Mouse (Mus musculus): ENCODE data around the gene Cd163l1. TPM values are rescaled to one million over a fixed set of nuclear protein-coding genes. Genes with fewer than 3 reads are reported as not detected.

Gene Cd163l1
- not detected for polyA plus RNA-seq (2014; fragmentation: Illumina TruSeq; extraction: RNeasy Lipid Tissue Mini Kit (QIAGEN cat#74804); ENCODE audit: low read depth, low replicate concordance)

DNA sequence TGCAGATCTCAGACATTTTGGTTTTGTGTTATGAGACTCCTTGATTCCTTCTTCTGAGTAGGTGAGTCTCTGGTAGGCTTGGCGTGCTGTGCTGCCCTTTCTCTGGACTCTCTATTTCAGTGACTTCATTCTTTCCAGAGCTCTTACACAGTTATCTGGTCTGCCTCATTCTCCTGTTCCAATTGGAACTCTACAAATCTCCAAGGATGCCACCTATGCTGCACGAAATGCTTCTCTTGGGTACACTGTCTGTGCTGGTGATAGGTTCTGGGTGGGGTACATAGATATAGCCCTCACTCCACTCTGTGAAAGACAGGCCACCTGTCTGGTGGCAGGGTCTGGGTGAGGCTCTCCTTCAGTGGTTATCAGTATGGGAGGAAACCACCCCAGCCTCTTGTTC, at the start of gene Cd163l1:
TSS of gene Cd163l1 (plus strand) at position 301 of the 400 bp plus-strand sequence.

DNA sequence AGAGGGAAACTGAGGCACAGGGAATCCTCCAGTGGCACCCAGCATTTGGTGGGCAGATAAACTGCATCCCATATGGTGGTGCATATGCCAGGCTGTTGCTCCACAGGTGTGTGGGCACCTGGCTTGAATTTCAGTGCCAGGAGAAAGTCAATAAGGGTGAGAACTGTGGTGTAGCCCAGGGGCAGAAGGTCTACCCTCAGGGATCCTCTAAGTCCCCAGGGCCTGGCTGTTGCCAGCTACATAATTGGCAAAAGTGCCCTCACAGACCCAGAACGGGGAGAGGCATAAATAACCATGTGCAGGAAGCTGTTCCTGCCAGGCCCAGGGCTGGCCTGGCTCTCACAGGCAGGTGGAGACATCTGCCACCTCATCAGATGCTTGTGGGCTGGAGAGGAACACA, 45.1 kb upstream of the Cd163l1 start, which contains the start of gene Olfr523:
TSS of gene Olfr523 (plus strand) at position 282 of the 400 bp plus-strand sequence.

DNA sequence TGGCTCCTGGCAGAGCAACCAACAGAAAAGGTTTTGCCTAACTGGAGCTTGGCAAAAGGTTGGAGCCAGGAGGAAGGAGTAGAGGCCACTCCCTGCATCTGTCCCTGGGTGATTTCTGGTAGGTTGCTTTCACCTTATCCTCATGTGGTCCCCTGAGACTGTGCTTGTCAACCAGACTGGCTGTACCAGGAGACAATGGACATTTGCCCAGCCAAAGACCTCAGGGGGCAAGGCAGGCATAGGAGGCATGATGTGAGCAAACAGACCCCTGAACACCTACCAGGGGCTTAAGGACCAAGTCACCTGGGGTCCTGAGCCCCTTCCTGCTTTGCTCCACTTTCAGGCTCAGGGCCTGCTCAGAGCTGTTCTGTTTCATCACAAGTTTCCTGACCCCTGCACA, 12.2 kb upstream of the Cd163l1 start, which contains the start of gene Olfr524:
TSS of gene Olfr524 (minus strand) at position 101 of the 400 bp plus-strand sequence.

GRCm38 (mm10) chr7:140247216-140247615, 29.1 kb downstream of the Cd163l1 start, which contains the start of gene 5830411N06Rik:
TSS of gene 5830411N06Rik (plus strand) at chr7:140247284.

Other genes with a start within 250 kb of the Cd163l1 start
- not detected for gene 6430531B16Rik, start 239.5 kb upstream of the Cd163l1 start, polyA plus RNA-seq (2014; fragmentation: Illumina TruSeq; extraction: RNeasy Lipid Tissue Mini Kit (QIAGEN cat#74804); ENCODE audit: low read depth, low replicate concordance)
- 0.23 TPM for gene Adam8, start 225.7 kb upstream of the Cd163l1 start, polyA plus RNA-seq (2014; fragmentation: Illumina TruSeq; extraction: RNeasy Lipid Tissue Mini Kit (QIAGEN cat#74804); ENCODE audit: low read depth, low replicate concordance)
- 10.6 TPM for gene Zfp511, start 181.9 kb upstream of the Cd163l1 start, polyA plus RNA-seq (2014; fragmentation: Illumina TruSeq; extraction: RNeasy Lipid Tissue Mini Kit (QIAGEN cat#74804); ENCODE audit: low read depth, low replicate concordance)
- 25.7 TPM for gene Tubgcp2, start 181.6 kb upstream of the Cd163l1 start, polyA plus RNA-seq (2014; fragmentation: Illumina TruSeq; extraction: RNeasy Lipid Tissue Mini Kit (QIAGEN cat#74804); ENCODE audit: low read depth, low replicate concordance)
- gene Msx3, start 169.2 kb upstream of the Cd163l1 start, polyA plus RNA-seq (2014; fragmentation: Illumina TruSeq; extraction: RNeasy Lipid Tissue Mini Kit (QIAGEN cat#74804); ENCODE audit: low read depth, low replicate concordance): not detected
- not detected for gene Caly, start 135.7 kb upstream of the Cd163l1 start, polyA plus RNA-seq (2014; fragmentation: Illumina TruSeq; extraction: RNeasy Lipid Tissue Mini Kit (QIAGEN cat#74804); ENCODE audit: low read depth, low replicate concordance)
- not detected for gene Prap1, start 124.9 kb upstream of the Cd163l1 start, polyA plus RNA-seq (2014; fragmentation: Illumina TruSeq; extraction: RNeasy Lipid Tissue Mini Kit (QIAGEN cat#74804); ENCODE audit: low read depth, low replicate concordance)
- gene Fuom, start 115.8 kb upstream of the Cd163l1 start, polyA plus RNA-seq (2014; fragmentation: Illumina TruSeq; extraction: RNeasy Lipid Tissue Mini Kit (QIAGEN cat#74804); ENCODE audit: low read depth, low replicate concordance): 21.3 TPM
- gene Paox, start 102.5 kb upstream of the Cd163l1 start, polyA plus RNA-seq (2014; fragmentation: Illumina TruSeq; extraction: RNeasy Lipid Tissue Mini Kit (QIAGEN cat#74804); ENCODE audit: low read depth, low replicate concordance): 10.3 TPM
- gene Echs1, start 101.8 kb upstream of the Cd163l1 start, polyA plus RNA-seq (2014; fragmentation: Illumina TruSeq; extraction: RNeasy Lipid Tissue Mini Kit (QIAGEN cat#74804); ENCODE audit: low read depth, low replicate concordance): 264 TPM
- 7.0 TPM for gene Mtg1, start 80.7 kb upstream of the Cd163l1 start, polyA plus RNA-seq (2014; fragmentation: Illumina TruSeq; extraction: RNeasy Lipid Tissue Mini Kit (QIAGEN cat#74804); ENCODE audit: low read depth, low replicate concordance)
- gene Sprn, start 63.4 kb upstream of the Cd163l1 start, polyA plus RNA-seq (2014; fragmentation: Illumina TruSeq; extraction: RNeasy Lipid Tissue Mini Kit (QIAGEN cat#74804); ENCODE audit: low read depth, low replicate concordance): 1.6 TPM
- not detected for gene Olfr522, start 53.5 kb upstream of the Cd163l1 start, polyA plus RNA-seq (2014; fragmentation: Illumina TruSeq; extraction: RNeasy Lipid Tissue Mini Kit (QIAGEN cat#74804); ENCODE audit: low read depth, low replicate concordance)
- not detected for gene Olfr523, start 45.0 kb upstream of the Cd163l1 start, polyA plus RNA-seq (2014; fragmentation: Illumina TruSeq; extraction: RNeasy Lipid Tissue Mini Kit (QIAGEN cat#74804); ENCODE audit: low read depth, low replicate concordance)
- gene Olfr524, start 12.3 kb upstream of the Cd163l1 start, polyA plus RNA-seq (2014; fragmentation: Illumina TruSeq; extraction: RNeasy Lipid Tissue Mini Kit (QIAGEN cat#74804); ENCODE audit: low read depth, low replicate concordance): not detected
- not detected for gene 5830411N06Rik, start 29.0 kb downstream of the Cd163l1 start, polyA plus RNA-seq (2014; fragmentation: Illumina TruSeq; extraction: RNeasy Lipid Tissue Mini Kit (QIAGEN cat#74804); ENCODE audit: low read depth, low replicate concordance)
- not detected for gene Olfr525, start 102.6 kb downstream of the Cd163l1 start, polyA plus RNA-seq (2014; fragmentation: Illumina TruSeq; extraction: RNeasy Lipid Tissue Mini Kit (QIAGEN cat#74804); ENCODE audit: low read depth, low replicate concordance)
- not detected for gene Olfr527, start 115.8 kb downstream of the Cd163l1 start, polyA plus RNA-seq (2014; fragmentation: Illumina TruSeq; extraction: RNeasy Lipid Tissue Mini Kit (QIAGEN cat#74804); ENCODE audit: low read depth, low replicate concordance)
- gene Olfr60, start 143.4 kb downstream of the Cd163l1 start, polyA plus RNA-seq (2014; fragmentation: Illumina TruSeq; extraction: RNeasy Lipid Tissue Mini Kit (QIAGEN cat#74804); ENCODE audit: low read depth, low replicate concordance): not detected
- gene Olfr530, start 158.1 kb downstream of the Cd163l1 start, polyA plus RNA-seq (2014; fragmentation: Illumina TruSeq; extraction: RNeasy Lipid Tissue Mini Kit (QIAGEN cat#74804); ENCODE audit: low read depth, low replicate concordance): not detected
- not detected for gene Olfr531, start 184.7 kb downstream of the Cd163l1 start, polyA plus RNA-seq (2014; fragmentation: Illumina TruSeq; extraction: RNeasy Lipid Tissue Mini Kit (QIAGEN cat#74804); ENCODE audit: low read depth, low replicate concordance)
- gene Olfr532, start 203.4 kb downstream of the Cd163l1 start, polyA plus RNA-seq (2014; fragmentation: Illumina TruSeq; extraction: RNeasy Lipid Tissue Mini Kit (QIAGEN cat#74804); ENCODE audit: low read depth, low replicate concordance): not detected
- not detected for gene Olfr533, start 245.1 kb downstream of the Cd163l1 start, polyA plus RNA-seq (2014; fragmentation: Illumina TruSeq; extraction: RNeasy Lipid Tissue Mini Kit (QIAGEN cat#74804); ENCODE audit: low read depth, low replicate concordance)

All from adrenal gland, adult 10 weeks (tissue).